Mouse (Mus musculus) neural tube, embryonic 14.5 days (tissue): ENCODE measurements around the gene Prr5. TPM values are rescaled to one million over a fixed set of nuclear protein-coding genes. Genes with fewer than 3 reads are reported as not detected.

Source experiments
- ATAC-seq: fragments of 200-750 bp; cut with Nextera tagmentation; 2 replicates; pipeline ENCODE4 v1.8.0; 2017; ENCODE audit warnings: low read depth, mild to moderate bottlenecking, moderate TSS enrichment, moderate library complexity
- H3K27ac ChIP-seq: fragments of 300-500 bp; sonication (generic); 2 replicates; pipeline ENCODE4 v1.5.1; 2014; ENCODE audit warnings: low read depth, mild to moderate bottlenecking, control low read depth, low read length, moderate library complexity, mixed read lengths
- H3K27me3 ChIP-seq: fragments of 300-500 bp; sonication (generic); 2 replicates; pipeline ENCODE4 v1.6.1; 2014; ENCODE audit warnings: low read length; ENCODE audit not compliant: control insufficient read depth, insufficient read depth
- H3K36me3 ChIP-seq: fragments of 300-500 bp; sonication (generic); 2 replicates; pipeline ENCODE4 v1.6.1; 2014; ENCODE audit warnings: low read length, mixed read lengths; ENCODE audit not compliant: control insufficient read depth, insufficient read depth
- H3K4me1 ChIP-seq: fragments of 300-500 bp; sonication (generic); 2 replicates; pipeline ENCODE4 v1.6.1; 2014; ENCODE audit warnings: low read length; ENCODE audit not compliant: control insufficient read depth, insufficient read depth
- H3K4me2 ChIP-seq: fragments of 300-500 bp; sonication (generic); 2 replicates; pipeline ENCODE4 v1.6.1; 2014; ENCODE audit warnings: mild to moderate bottlenecking, low read depth, low read length, control low read depth
- H3K4me3 ChIP-seq: fragments of 300-500 bp; sonication (generic); 2 replicates; pipeline ENCODE4 v1.5.1; 2014; ENCODE audit warnings: low read depth, low read length, control low read depth, mixed read lengths
- H3K9ac ChIP-seq: fragments of 300-500 bp; sonication (generic); replicated peaks from 2 replicates; pipeline ENCODE4 v1.6.1; 2014; ENCODE audit warnings: low read depth, mild to moderate bottlenecking, control low read depth, low read length, mixed read lengths
- H3K9me3 ChIP-seq: fragments of 300-500 bp; sonication (generic); 2 replicates; pipeline ENCODE4 v1.6.1; 2016; ENCODE audit warnings: low read length; ENCODE audit not compliant: control insufficient read depth
- WGBS: fragments of 180-500 bp; shearing (Covaris S2); extraction: QIAGEN DNeasy Blood & Tissue Kit; methylation state at CpG from one replicate; pipeline ENCODE4 v1.1.7; 2014; 5-methylcytosine and 5-hydroxymethylcytosine counted together
- polyA plus RNA-seq: library from polyadenylated mRNA; unstranded; fragments of >200 nt; fragmentation: Nextera tagmentation; extraction: Ambion mirVana; gene quantifications from 2 replicates; pipeline ENCODE4 v1.2.1, GENCODE M21; 2014

The Prr5 gene
- polyA plus RNA-seq, 1 experiment from 2014 or later = 27.9 TPM

GRCm38 (mm10) chr15:84662952-84663684, 6.3 kb upstream of the Prr5 start:
- peak; percentile 64 for ATAC-seq
- peaks cover 27% of the 10 kb centered on the region for H3K4me1 ChIP-seq
- H3K36me3 ChIP-seq = no peaks in the 10 kb centered on the region
- under 1% methylated on average over 54 of the region's 56 CpGs for WGBS
- H3K9ac ChIP-seq = peak overlapping the region; percentile 69
- H3K9me3 ChIP-seq = no peaks in the 10 kb centered on the region
- H3K4me2 ChIP-seq = peak overlapping the region; percentile 73
- 0 out of 2 replicates have a peak overlapping the region, but pooled peaks have one; percentile 55 for H3K27ac ChIP-seq
- no peaks in the 10 kb centered on the region; the same call in 1 of the 2 replicates for H3K27me3 ChIP-seq
- H3K4me3 ChIP-seq = peak overlapping the region; percentile 57

GRCm38 (mm10) chr15:84663685-84664060, 5.7 kb upstream of the Prr5 start:
- peak overlapping the region; percentile 69 for H3K9ac ChIP-seq
- H3K27ac ChIP-seq = peak overlapping the region; percentile 55; the same call in 1 of the 2 replicates
- peak; percentile 19; the same call in 1 of the 2 replicates for ATAC-seq
- H3K4me3 ChIP-seq = peak overlapping the region; percentile 57
- H3K9me3 ChIP-seq = no peaks in the 10 kb centered on the region
- H3K4me1 ChIP-seq = peaks cover 27% of the 10 kb centered on the region
- H3K27me3 ChIP-seq = no peaks in the 10 kb centered on the region; the same call in 1 of the 2 replicates
- peak overlapping the region; percentile 73 for H3K4me2 ChIP-seq
- WGBS = 54% methylated on average over 10 of the region's 10 CpGs
- H3K36me3 ChIP-seq = no peaks in the 10 kb centered on the region

GRCm38 (mm10) chr15:84664542-84665460, 4.6 kb upstream of the Prr5 start:
- ATAC-seq = no peak
- Histone ChIP-seq H3K4me2 (peak overlapping the region; percentile 73), H3K27ac (peak overlapping the region; percentile 46), H3K4me3 (peak overlapping the region; percentile 57; the same call in 1 of the 2 replicates), H3K27me3 (no peaks in the 10 kb centered on the region; the same call in 1 of the 2 replicates), H3K9ac (peak overlapping the region; percentile 21; the same call in 1 of the 2 replicates), H3K9me3 (no peaks in the 10 kb centered on the region), H3K36me3 (no peaks in the 10 kb centered on the region), H3K4me1 (peaks cover 27% of the 10 kb centered on the region)
- WGBS = 18% methylated on average over 16 of the region's 16 CpGs

GRCm38 (mm10) chr15:84665662-84666061, 3.8 kb upstream of the Prr5 start:
- Histone ChIP-seq H3K4me2 (no peak overlapping the region; the same call in 1 of the 2 replicates), H3K4me1 (peaks cover 27% of the 10 kb centered on the region), H3K36me3 (no peaks in the 10 kb centered on the region), H3K9me3 (no peaks in the 10 kb centered on the region), H3K4me3 (no peak overlapping the region), H3K27me3 (no peaks in the 10 kb centered on the region; the same call in 1 of the 2 replicates), H3K27ac (0 out of 2 replicates have a peak overlapping the region, but pooled peaks have one; percentile 44), H3K9ac (no peak overlapping the region)
- 63% methylated on average over 9 of the region's 9 CpGs for WGBS
- ATAC-seq = no peak

GRCm38 (mm10) chr15:84666065-84666464, 3.4 kb upstream of the Prr5 start:
- Histone ChIP-seq H3K4me3 (no peak overlapping the region), H3K27me3 (no peaks in the 10 kb centered on the region; the same call in 1 of the 2 replicates), H3K36me3 (no peaks in the 10 kb centered on the region), H3K27ac (0 out of 2 replicates have a peak overlapping the region, but pooled peaks have one; percentile 44), H3K9ac (no peak overlapping the region), H3K9me3 (no peaks in the 10 kb centered on the region), H3K4me1 (peaks cover 27% of the 10 kb centered on the region), H3K4me2 (no peak overlapping the region)
- ATAC-seq = no peak
- WGBS = 60% methylated on average over 4 of the region's 4 CpGs

GRCm38 (mm10) chr15:84667601-84668000, 1.8 kb upstream of the Prr5 start:
- ATAC-seq = no peak
- no peak overlapping the region for H3K4me2 ChIP-seq
- no peaks in the 10 kb centered on the region for H3K36me3 ChIP-seq
- no peak overlapping the region for H3K4me3 ChIP-seq
- no peaks in the 10 kb centered on the region for H3K9me3 ChIP-seq
- no peak overlapping the region for H3K27ac ChIP-seq
- H3K4me1 ChIP-seq = peaks cover 27% of the 10 kb centered on the region
- H3K9ac ChIP-seq = no peak overlapping the region
- WGBS = 79% methylated on average over 6 of the region's 6 CpGs
- no peaks in the 10 kb centered on the region; the same call in 1 of the 2 replicates for H3K27me3 ChIP-seq

- Histone ChIP-seq H3K36me3 (no peaks in the 10 kb centered on the region), H3K4me3 (no peak overlapping the region), H3K27me3 (no peaks in the 10 kb centered on the region), H3K4me1 (peaks cover 11% of the 10 kb centered on the region), H3K27ac (no peak overlapping the region), H3K4me2 (no peak overlapping the region), H3K9ac (no peak overlapping the region), H3K9me3 (no peaks in the 10 kb centered on the region)
- WGBS = 75% methylated on average over 23 of the region's 23 CpGs
- no peak for ATAC-seq
Observed at GRCm38 (mm10) chr15:84669771-84670656, 594 bp downstream of the Prr5 start.

- Histone ChIP-seq H3K27ac (no peak overlapping the region), H3K9me3 (no peaks in the 10 kb centered on the region), H3K9ac (no peak overlapping the region), H3K4me1 (peaks cover 6% of the 10 kb centered on the region; the same call in 1 of the 2 replicates), H3K4me3 (no peak overlapping the region), H3K4me2 (no peak overlapping the region), H3K27me3 (no peaks in the 10 kb centered on the region), H3K36me3 (no peaks in the 10 kb centered on the region)
- WGBS = 91% methylated on average over 4 of the region's 4 CpGs
- ATAC-seq = no peak
Observed at GRCm38 (mm10) chr15:84670657-84671055, 1.2 kb downstream of the Prr5 start.
